Mouse (Mus musculus) lung, postnatal 10 days (tissue): Measurements from ENCODE around the gene Aqp3.
A peak's percentile ranks its signal among the peaks of the same experiment; 100 is the strongest.

ENCODE experiments used
- DNase-seq: peaks from one replicate; pipeline ENCODE4 v3.0.0; 2021

Gene Aqp3

GRCm38 (mm10) chr4:41063351-41063750, 34.6 kb downstream of the Aqp3 start:
- no peak for DNase-seq

- no peak for DNase-seq
Measured at GRCm38 (mm10) chr4:41057361-41057760, 40.6 kb downstream of the Aqp3 start.

GRCm38 (mm10) chr4:41056742-41057332, 41.1 kb downstream of the Aqp3 start:
- no peak for DNase-seq

GRCm38 (mm10) chr4:41056253-41056652, 41.7 kb downstream of the Aqp3 start:
- DNase-seq, result no peak

GRCm38 (mm10) chr4:41055111-41055510, 42.9 kb downstream of the Aqp3 start:
- DNase-seq, result peak; percentile 45

- no peak for DNase-seq
Measured at GRCm38 (mm10) chr4:41051781-41052180, 46.2 kb downstream of the Aqp3 start.

GRCm38 (mm10) chr4:41050726-41051675, 47.0 kb downstream of the Aqp3 start:
- peak; percentile 92 for DNase-seq

GRCm38 (mm10) chr4:41048926-41049325, 49.1 kb downstream of the Aqp3 start:
- no peak for DNase-seq

- no peak for DNase-seq
Measured at GRCm38 (mm10) chr4:41047524-41048271, 50.3 kb downstream of the Aqp3 start, which contains the start of gene Aqp7. Gene Aqp7, minus strand, starts transcription at chr4:41048139.

- no peak for DNase-seq
Measured at GRCm38 (mm10) chr4:41046254-41046795, 51.7 kb downstream of the Aqp3 start.

GRCm38 (mm10) chr4:41045288-41045687, 52.7 kb downstream of the Aqp3 start:
- no peak for DNase-seq

- peak; percentile 14 for DNase-seq
Measured at GRCm38 (mm10) chr4:41043961-41044360, 54.0 kb downstream of the Aqp3 start.

- no peak for DNase-seq
Measured at GRCm38 (mm10) chr4:41042880-41043279, 55.1 kb downstream of the Aqp3 start.
